13 mouse cellular contexts compared by ENCODE assay signal in genomic region chr14:105435343-105435742, GRCm38 (mm10).
DNase-seq lines count a peak whose midpoint lies in the region; ATAC-seq and TF ChIP-seq lines count a peak whose summit lies in the region.
"Had no signal": no experiment of that assay in that cellular context is flagged by ENCODE, and none has a peak within 500 bp of the region (broad histone marks: within the 10 kb centered on the region; RNA-seq: fewer than 3 reads in every experiment).

No protein-coding gene starts in this region.

- DNase-seq in gastrocnemius, adult 2 months: no peak
- DNase-seq in gastrocnemius, postnatal 14 days: no peak
- peak; percentile 41 for DNase-seq in kidney, adult 9 months
- DNase-seq in lung, postnatal 25 days (ENCODE audit: low spot score): peak; percentile 23
- DNase-seq in yolk sac, embryonic 10.5 days (ENCODE audit: low spot score): no peak
- DNase-seq in right cerebral cortex, adult 2 months (ENCODE audit: low spot score in 2 of 2): no peak
- DNase-seq: cerebellum, adult 11-12 months had no signal

- WGBS in kidney, embryonic 14.5 days: 77% methylated on average over 6 of the region's 6 CpGs

- intact Hi-C loops in gastrocnemius, adult 2 months (cut with DNase I): no loop called here
- intact Hi-C loops in gastrocnemius, postnatal 14 days (cut with DNase I; ENCODE audit: low total_unique reads): no loop called here

- H3K4me2 ChIP-seq in kidney, embryonic 14.5 days (replicated peaks; ENCODE audit: low read depth, low read length): no peak overlapping the region
- H3K4me2 ChIP-seq: hindbrain, embryonic 12.5 days; intestine, embryonic 15.5 days; midbrain, embryonic 13.5 days had no signal

- H3K4me1 ChIP-seq in kidney, embryonic 14.5 days (ENCODE audit: control insufficient read depth, insufficient read depth, low read length): no peaks in the 10 kb centered on the region
- H3K4me1 ChIP-seq: intestine, embryonic 15.5 days had no signal

- TF ChIP-seq CTCF in gastrocnemius, adult 2 months (IDR thresholded peaks at IDR 0.05): no peak

- no peaks in the 10 kb centered on the region for H3K36me3 ChIP-seq in kidney, embryonic 14.5 days (ENCODE audit: control insufficient read depth, insufficient read depth, low read length)
- H3K36me3 ChIP-seq: hindbrain, embryonic 12.5 days; intestine, embryonic 15.5 days; midbrain, embryonic 13.5 days had no signal

- no peaks in the 10 kb centered on the region for H3K27me3 ChIP-seq in kidney, embryonic 14.5 days (ENCODE audit: control insufficient read depth, insufficient read depth, low read length)
- H3K27me3 ChIP-seq: hindbrain, embryonic 12.5 days; intestine, embryonic 15.5 days; midbrain, embryonic 13.5 days; Patski had no signal

- ATAC-seq in kidney, embryonic 14.5 days (ENCODE audit: low FRiP score, low TSS enrichment): no peak
- peak; percentile 72 for ATAC-seq in common myeloid progenitor, adult 5-6 weeks (replicated peaks; ENCODE audit: low read depth, poor library complexity, severe bottlenecking)
- ATAC-seq: intestine, embryonic 15.5 days; midbrain, embryonic 13.5 days; Patski had no signal

- no peak overlapping the region for H3K9ac ChIP-seq in kidney, embryonic 14.5 days (ENCODE audit: low read depth, low read length)
- H3K9ac ChIP-seq: hindbrain, embryonic 12.5 days; intestine, embryonic 15.5 days; midbrain, embryonic 13.5 days had no signal

- H3K9me3 ChIP-seq in kidney, embryonic 14.5 days (ENCODE audit: control insufficient read depth, low read length): peaks cover 3% of the 10 kb centered on the region; the same call in 1 of the 2 replicates
- H3K9me3 ChIP-seq: hindbrain, embryonic 12.5 days; intestine, embryonic 15.5 days; midbrain, embryonic 13.5 days had no signal

- peak overlapping the region; percentile 28; the same call in 1 of the 2 replicates for H3K27ac ChIP-seq in gastrocnemius, adult 2 months
- no peak overlapping the region for H3K27ac ChIP-seq in kidney, embryonic 14.5 days (ENCODE audit: low read depth, low read length)
- H3K27ac ChIP-seq: hindbrain, embryonic 12.5 days; intestine, embryonic 15.5 days; midbrain, embryonic 13.5 days had no signal

- no peak overlapping the region for H3K4me3 ChIP-seq in gastrocnemius, adult 2 months
- no peak overlapping the region for H3K4me3 ChIP-seq in kidney, embryonic 14.5 days (ENCODE audit: low read length)
- H3K4me3 ChIP-seq: hindbrain, embryonic 12.5 days; intestine, embryonic 15.5 days; midbrain, embryonic 13.5 days had no signal

Comparison
In these comparisons a context has a peak if more than half of its experiments do, and no peak if none do; other contexts are left out.
1. DNase-seq: peak in kidney, adult 9 months (single experiment) and lung, postnatal 25 days (single experiment); none in gastrocnemius, adult 2 months (single experiment), gastrocnemius, postnatal 14 days (single experiment), yolk sac, embryonic 10.5 days (single experiment) and right cerebral cortex, adult 2 months (0 of 2).